Comparison of ENCODE assay signal across 8 mouse cellular contexts in the genomic region with DNA sequence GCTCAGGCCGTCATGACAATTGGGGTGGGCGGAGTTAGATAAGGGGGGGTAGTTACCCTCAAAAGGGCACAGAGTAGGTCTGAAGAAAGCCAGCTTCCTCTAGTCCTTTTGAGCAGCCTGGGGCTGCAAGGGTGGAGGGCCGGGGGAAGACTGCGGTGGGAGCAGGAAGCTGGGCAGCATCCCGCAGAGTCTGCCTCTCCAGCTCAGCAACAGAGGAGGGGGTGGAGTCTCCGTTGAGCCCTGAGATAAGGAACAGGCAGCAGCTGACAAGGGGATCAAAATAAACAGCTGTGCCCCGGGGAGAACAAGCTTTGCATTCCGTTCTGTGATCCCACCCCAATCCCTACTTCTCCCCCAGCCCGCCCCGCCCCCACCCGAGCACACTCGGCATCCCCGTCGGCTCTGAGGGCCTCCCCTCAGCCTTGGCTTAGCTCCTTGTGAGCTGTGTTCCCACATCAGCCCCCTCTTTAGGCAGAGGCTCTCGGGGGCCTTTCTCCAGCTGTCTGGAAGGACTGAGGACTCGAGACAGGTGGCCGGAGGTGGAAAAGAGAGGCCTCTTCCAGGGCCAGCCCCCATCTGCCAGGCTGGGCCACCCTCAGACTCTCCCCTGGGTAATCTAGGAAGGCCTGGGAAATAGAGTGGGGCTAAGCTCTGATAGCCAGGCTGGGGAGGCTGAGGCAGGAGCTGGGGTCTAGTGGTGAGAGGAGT. TPM values are rescaled to one million over a fixed set of nuclear protein-coding genes. Genes with fewer than 3 reads are reported as not detected.
DNase-seq lines count a peak whose midpoint lies in the region; ATAC-seq lines count a peak whose summit lies in the region.

No protein-coding gene starts in this region.

- WGBS in midbrain, embryonic 11.5 days: 1% methylated on average over 17 of the region's 17 CpGs

- H3K9me3 ChIP-seq in erythroblast, embryonic 14.5 days (ENCODE audit: control insufficient read depth, low read length): no peaks in the 10 kb centered on the region
- H3K9me3 ChIP-seq in midbrain, embryonic 11.5 days (ENCODE audit: control insufficient read depth, low read length): no peaks in the 10 kb centered on the region

- H3K4me1 ChIP-seq in erythroblast, embryonic 14.5 days (ENCODE audit: control insufficient read depth): peaks cover 84% of the 10 kb centered on the region
- peaks cover 16% of the 10 kb centered on the region for H3K4me1 ChIP-seq in midbrain, embryonic 11.5 days (ENCODE audit: control insufficient read depth, insufficient read depth, low read length)

- intact Hi-C loops in heart, postnatal 36 days (cut with DNase I): loop anchor here (1.0 kb wide), 1 partner anchor 72 kb away; no protein-coding TSS in a partner anchor

- peak overlapping the region; percentile 33 for H3K4me2 ChIP-seq in midbrain, embryonic 11.5 days

- H3K36me3 ChIP-seq in erythroblast, embryonic 14.5 days (ENCODE audit: control insufficient read depth): peaks cover 11% of the 10 kb centered on the region
- H3K36me3 ChIP-seq in midbrain, embryonic 11.5 days (ENCODE audit: control insufficient read depth, insufficient read depth, low read length): no peaks in the 10 kb centered on the region

- peak overlapping the region; percentile 50 for H3K9ac ChIP-seq in midbrain, embryonic 11.5 days (ENCODE audit: low read length)

- H3K4me3 ChIP-seq in erythroblast, embryonic 14.5 days (replicated peaks): peak overlapping the region; percentile 62
- H3K4me3 ChIP-seq in midbrain, embryonic 11.5 days (ENCODE audit: low read depth, low read length): peak overlapping the region; percentile 4; the same call in 1 of the 2 replicates

- ATAC-seq in midbrain, embryonic 11.5 days (ENCODE audit: low FRiP score): peak; percentile 93

- peak overlapping the region; percentile 90 for H3K27ac ChIP-seq in midbrain, embryonic 11.5 days (ENCODE audit: low read depth, low read length)

- DNase-seq in CD4-positive, CD25-positive, alpha-beta regulatory T cell, adult 2 months (ENCODE audit: low read depth, low spot score): peak; percentile 91
- DNase-seq in NIH3T3 (ENCODE audit: low read depth): peak; percentile 38
- DNase-seq in heart, postnatal 36 days: peak; percentile 49 to 69
- peak; percentile 41 to 43 for DNase-seq in layer of hippocampus, postnatal 36 days
- peak; percentile 95 for DNase-seq in midbrain, embryonic 11.5 days (ENCODE audit: low spot score, missing footprints)
- peak; percentile 59 for DNase-seq in spleen, postnatal 14 days (ENCODE audit: low spot score in 2 of 2)
- no peak for DNase-seq in adipocyte (ENCODE audit: low spot score)

- H3K27me3 ChIP-seq in erythroblast, embryonic 14.5 days (ENCODE audit: control insufficient read depth): no peaks in the 10 kb centered on the region
- no peaks in the 10 kb centered on the region for H3K27me3 ChIP-seq in midbrain, embryonic 11.5 days (ENCODE audit: control insufficient read depth, insufficient read depth, low read length)

RNA-seq across cellular contexts. Expression of gene Ccnd3, which starts 16.9 kb away (rescaled TPM):
- polyA plus RNA-seq in erythroblast, embryonic 14.5 days (2012): 247 and 292 TPM in 2 replicates
- 10 to 100 TPM; 79.8 to 88.7 TPM for total RNA-seq in heart, postnatal 36 days (2021)
- total RNA-seq in layer of hippocampus, postnatal 36 days (2021): 10 to 100 TPM; 35.2 to 44.3 TPM
- 175 and 194 TPM in 2 replicates for polyA plus RNA-seq in midbrain, embryonic 11.5 days (2014; fragmentation: Nextera tagmentation; extraction: Ambion mirVana)

RNA-seq across cellular contexts. Expression of gene Taf8, which starts 19.6 kb away (rescaled TPM):
- 2.9 and 4.3 TPM in 2 replicates for polyA plus RNA-seq in erythroblast, embryonic 14.5 days (2012)
- 10 to 100 TPM; 12.0 to 13.6 TPM for total RNA-seq in heart, postnatal 36 days (2021)
- 10 to 100 TPM; 20.9 to 22.3 TPM for total RNA-seq in layer of hippocampus, postnatal 36 days (2021)
- polyA plus RNA-seq in midbrain, embryonic 11.5 days (2014; fragmentation: Nextera tagmentation; extraction: Ambion mirVana): 25.5 TPM in 2 replicates
